Mouse (Mus musculus): Measurements from ENCODE around the gene Hist1h1b.
"Not testable (repeated sequence)": the region's sequence is repeated elsewhere in the genome, so short reads cannot be mapped to it uniquely, and the experiment has no call there.

Gene Hist1h1b

GRCm38 (mm10) chr13:21781639-21782038 lies 1.2 kb upstream of the Hist1h1b start:
- DNase-seq, result no peak

DNA sequence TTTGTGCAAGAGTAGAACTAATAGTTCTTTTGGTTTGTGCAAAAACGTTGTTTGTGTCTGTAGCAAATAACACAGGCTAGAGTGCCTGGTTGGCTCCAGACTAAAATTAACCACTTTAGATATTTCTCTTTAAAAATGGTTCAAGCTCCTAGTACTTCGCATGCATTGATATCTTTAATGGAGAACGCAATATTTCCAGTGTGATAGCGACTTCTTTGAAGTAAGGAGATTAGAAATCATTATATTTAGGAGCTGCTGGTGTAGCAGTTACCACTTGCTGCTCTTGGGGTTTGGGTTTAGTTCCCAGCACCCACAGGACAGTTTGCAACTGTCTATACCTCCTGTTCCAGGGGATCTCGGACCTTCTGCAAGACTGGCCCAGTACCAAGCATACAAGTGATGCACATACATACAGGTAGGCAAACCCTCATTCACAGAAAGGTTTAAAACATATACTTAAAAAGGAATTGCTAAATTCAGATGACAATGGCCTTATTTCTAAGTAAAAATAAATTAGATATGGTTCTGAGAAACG lies 663 bp upstream of the Hist1h1b start:
- DNase-seq, result peak; percentile 17

- DNase-seq, result peak; percentile 66
These were observed 1.3 kb downstream of the Hist1h1b start for GRCm38 (mm10) chr13:21778814-21779766.

DNA sequence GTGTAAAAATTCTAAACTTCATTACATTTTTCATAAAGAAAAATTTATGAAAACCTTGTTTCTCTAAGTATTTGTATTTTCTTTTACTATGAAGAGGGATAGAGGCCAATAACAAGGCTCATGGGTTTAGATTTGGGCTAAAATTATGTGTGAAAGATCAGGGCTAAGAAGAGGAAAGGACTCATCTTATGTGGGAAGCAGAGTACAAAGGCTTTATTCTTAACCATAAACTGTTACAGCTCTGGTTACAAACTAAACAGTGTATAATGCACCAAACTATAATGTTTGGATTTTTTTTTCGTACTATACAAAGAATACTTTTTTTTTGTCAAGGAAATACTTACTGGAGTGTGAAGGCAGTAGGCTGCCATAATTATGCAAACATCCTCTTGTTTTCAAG lies 24.7 kb downstream of the Hist1h1b start:
- DNase-seq, result no peak

DNA sequence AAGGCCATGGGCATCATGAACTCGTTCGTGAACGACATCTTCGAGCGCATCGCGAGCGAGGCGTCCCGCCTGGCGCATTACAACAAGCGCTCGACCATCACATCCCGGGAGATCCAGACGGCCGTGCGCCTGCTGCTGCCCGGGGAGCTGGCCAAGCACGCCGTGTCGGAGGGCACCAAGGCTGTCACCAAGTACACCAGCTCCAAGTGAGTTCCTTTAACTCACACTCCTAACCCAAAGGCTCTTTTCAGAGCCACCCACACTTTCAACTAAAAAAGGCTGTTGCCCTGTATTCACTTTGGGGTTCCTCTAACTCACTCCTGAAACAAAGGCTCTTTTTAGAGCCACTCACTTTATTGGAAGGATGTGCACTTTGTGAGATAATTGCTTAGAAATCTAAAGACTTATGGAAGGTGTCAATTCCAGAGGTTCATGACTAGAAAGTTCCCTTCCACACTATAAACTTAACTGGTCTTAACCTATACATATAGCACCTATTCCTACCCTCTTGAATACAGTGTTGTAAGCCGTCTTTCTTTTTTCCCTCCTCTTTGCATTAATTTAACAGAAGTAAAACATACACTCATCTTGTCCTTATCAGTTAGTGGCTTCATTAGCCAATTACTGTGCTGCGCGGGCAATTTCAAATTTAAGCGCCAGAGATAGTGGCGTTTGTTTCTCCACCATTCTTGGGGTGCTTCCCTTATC lies 26.0 kb downstream of the Hist1h1b start:
- not testable (repeated sequence) for DNase-seq

DNA sequence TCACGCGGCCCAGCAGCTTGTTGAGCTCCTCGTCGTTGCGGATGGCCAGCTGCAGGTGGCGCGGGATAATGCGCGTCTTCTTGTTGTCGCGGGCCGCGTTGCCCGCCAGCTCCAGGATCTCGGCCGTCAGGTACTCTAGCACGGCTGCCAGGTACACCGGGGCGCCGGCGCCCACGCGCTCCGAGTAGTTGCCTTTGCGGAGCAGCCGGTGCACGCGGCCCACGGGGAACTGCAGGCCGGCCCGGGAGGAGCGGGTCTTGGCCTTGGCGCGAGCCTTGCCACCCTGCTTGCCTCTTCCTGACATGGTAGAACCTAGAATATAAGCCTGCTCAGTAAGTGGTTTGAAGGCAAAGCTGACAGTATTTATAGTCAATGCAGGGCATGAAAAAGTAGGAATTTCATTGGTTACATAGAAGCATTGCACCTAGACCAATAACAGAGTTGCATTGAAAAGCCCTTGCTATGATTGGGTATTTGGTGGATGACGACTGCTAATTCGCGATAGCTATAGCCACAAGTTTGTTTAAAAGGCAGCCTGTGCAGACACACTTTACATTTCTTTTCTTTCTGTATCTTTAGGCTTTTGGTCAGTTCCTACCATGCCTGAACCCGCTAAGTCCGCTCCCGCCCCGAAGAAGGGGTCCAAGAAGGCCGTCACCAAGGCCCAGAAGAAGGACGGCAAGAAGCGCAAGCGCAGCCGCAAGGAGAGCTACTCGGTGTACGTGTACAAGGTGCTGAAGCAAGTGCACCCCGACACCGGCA lies 26.7 kb downstream of the Hist1h1b start, which contains the start of the genes Hist1h2ak and Hist1h2bn:
TSS of gene Hist1h2ak (minus strand) at position 304 of the 762 bp plus-strand sequence.
TSS of gene Hist1h2bn (plus strand) at position 600 of the 762 bp plus-strand sequence.
- peak; percentile 72 for DNase-seq

GRCm38 (mm10) chr13:21753051-21753523 lies 27.3 kb downstream of the Hist1h1b start:
- DNase-seq, result no peak

GRCm38 (mm10) chr13:21752356-21752755 lies 28.1 kb downstream of the Hist1h1b start:
- DNase-seq, result no peak

- DNase-seq, result no peak
These were observed 28.6 kb downstream of the Hist1h1b start for GRCm38 (mm10) chr13:21751827-21752226.

DNA sequence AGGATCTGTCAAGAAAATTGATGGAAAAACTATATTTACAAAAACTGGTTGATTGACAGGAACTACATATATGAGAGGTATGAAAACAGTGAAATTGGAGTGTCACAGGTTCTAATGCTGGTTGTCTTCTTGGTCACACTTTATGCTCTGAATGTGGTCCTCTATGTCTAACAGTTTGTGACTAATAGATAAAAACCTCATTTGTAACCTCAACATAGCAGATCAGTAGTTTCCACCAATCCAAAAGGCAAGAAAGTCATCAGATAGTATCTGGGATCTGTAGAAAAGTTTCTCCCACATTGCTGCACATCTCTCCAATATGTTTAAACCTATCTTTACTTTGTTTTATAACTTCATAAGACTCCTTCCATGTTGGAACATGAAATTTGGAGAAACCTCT lies 29.0 kb downstream of the Hist1h1b start:
- DNase-seq, result no peak

DNA sequence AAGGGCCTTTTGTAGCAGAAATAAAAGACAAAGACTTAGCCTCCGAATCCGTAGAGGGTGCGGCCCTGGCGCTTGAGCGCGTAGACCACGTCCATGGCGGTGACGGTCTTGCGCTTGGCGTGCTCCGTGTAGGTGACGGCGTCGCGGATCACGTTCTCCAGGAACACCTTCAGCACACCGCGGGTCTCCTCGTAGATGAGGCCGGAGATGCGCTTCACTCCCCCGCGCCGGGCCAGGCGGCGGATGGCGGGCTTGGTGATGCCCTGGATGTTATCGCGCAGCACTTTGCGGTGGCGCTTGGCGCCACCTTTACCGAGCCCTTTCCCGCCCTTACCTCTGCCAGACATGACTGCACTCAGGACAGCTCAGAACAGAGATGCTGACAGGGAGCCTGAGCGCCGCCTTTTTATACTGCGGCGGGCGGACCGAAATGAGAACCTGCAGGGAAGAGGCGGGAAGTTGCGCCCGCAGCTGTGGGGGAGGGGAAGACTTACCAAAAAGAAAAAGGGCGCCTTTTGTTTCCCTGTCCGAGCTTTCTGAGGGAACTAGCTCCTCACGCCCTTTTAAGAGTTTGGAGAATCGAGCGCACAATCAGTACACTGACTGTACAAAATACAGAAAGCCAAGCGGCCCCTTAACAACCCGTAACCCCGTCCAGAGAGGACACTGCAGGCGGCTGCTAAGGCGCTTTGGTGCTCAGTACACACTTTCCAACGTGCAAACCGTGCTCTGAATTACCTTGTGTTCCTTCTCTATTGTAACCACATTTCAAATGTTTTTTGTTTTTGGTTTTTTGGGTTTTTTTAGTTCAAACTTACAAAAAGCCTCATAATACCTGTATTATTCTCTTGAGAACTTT lies 30.0 kb downstream of the Hist1h1b start, which contains the start of gene Hist1h4k:
TSS of gene Hist1h4k (minus strand) at position 347 of the 859 bp plus-strand sequence.
- DNase-seq, result peak; percentile 96

- no peak for DNase-seq
These were observed 30.9 kb downstream of the Hist1h1b start for GRCm38 (mm10) chr13:21749387-21750158.

DNA sequence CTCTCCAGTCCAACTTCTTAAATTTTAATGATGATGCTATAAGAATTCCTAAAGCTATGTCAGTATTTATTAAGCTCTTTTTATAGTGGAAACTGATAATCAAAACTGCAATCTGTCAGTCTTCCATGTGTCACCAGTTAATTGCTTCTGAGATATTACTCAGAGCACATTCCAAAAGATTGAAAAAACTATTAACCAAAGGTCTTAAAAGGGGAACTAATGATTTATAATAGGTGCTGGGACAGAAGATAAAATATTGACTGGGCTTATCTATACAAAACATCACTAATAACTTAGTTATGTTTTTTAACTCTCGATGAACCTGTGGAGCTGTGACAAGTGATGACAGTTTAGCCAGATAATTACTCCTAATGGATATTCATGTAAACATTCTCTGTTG lies 35.4 kb downstream of the Hist1h1b start:
- DNase-seq, result no peak

- DNase-seq, result peak; percentile 86
These were observed 45.3 kb downstream of the Hist1h1b start, which contains the start of gene Hist1h4j for GRCm38 (mm10) chr13:21734906-21735767. TSS of gene Hist1h4j (plus strand) at chr13:21735064.

DNA sequence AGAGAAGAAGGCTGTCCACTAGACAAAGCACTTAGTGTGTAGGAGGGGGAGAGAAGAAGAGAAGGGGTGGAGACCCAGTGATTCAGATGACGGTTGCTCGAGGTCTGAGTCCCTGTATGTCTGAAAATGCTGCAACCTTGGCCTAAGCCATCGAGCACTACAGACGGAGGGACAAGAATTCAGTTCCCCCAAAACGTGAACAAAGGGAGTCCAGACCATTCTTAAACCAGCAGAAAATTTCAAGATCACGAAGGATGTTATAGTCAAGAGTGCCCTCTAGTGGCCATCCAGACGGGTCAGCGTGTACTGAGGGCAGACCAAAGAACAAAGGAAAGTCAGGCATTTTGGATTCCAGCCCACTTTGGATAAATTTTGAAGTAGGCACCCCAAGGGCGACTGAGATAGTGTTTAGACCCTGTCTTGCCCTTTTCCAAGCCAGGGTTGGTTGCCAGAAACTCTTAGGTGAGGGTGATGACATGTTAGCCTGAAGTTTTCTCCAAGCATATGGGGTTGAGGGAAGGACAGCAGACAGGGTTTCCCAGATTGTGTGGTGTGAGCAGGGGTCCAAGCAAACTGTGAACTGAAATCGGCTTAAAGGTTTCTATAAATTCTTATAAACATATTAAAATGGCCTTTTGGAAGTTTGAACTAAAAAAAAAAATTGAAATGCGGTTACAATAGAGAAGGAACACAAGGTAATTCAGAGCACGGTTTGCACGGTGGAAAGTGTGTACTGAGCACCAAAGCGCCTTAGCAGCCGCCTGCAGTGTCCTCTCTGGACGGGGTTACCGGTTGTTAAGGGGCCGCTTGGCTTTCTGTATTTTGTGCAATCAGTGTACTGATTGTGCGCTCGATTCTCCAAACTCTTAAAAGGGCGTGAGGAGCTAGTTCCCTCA lies 46.2 kb downstream of the Hist1h1b start:
- DNase-seq, result peak; percentile 77

DNA sequence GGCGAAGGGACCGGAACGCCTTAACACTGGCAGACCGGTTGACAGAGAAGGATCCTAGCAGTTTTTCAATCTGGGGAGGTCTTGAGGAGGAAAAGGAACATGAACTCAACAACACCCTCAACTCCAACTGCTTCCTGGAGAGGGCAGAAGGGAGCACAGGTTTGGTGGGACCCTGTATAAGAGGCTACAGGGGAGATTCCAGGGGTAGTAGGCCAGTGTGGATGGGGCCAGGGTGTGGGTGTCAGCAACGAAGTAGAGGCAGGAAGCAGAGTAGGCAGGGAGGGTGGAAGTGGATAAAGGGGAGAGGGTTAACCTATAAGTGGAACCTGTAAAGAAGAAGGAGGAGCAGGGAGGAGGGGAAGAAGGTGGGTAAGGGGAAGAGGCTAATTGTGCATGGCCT lies 47.0 kb downstream of the Hist1h1b start:
- DNase-seq, result peak; percentile 16

All from cerebellum, adult 11-12 months (tissue).